Mouse (Mus musculus): ENCODE measurements around the gene Notch1.

GRCm38 (mm10) chr2:26522327-26522726 lies 5.9 kb upstream of the Notch1 start:
- TF ChIP-seq POLR2A (IDR thresholded peaks at IDR 0.05; ENCODE audit: low read depth, low read length) (no peak), CTCF (conservative IDR thresholded peaks at IDR 0.05; ENCODE audit: insufficient read depth, insufficient read length, low read depth, low read length) (no peak)

Measured in kidney, adult 2 months (tissue).